Mouse (Mus musculus) forebrain, embryonic 16.5 days (tissue): ENCODE data around the gene 9230102O04Rik. TPM values are rescaled to one million over a fixed set of nuclear protein-coding genes. Genes with fewer than 3 reads are reported as not detected.
A peak's percentile ranks its signal among the peaks of the same experiment; 100 is the strongest.

ENCODE experiments used
- ATAC-seq: fragments of 200-750 bp; cut with Nextera tagmentation; 2 replicates; pipeline ENCODE4 v1.8.0; 2017; ENCODE audit warnings: mild to moderate bottlenecking, moderate library complexity
- H3K27ac ChIP-seq: fragments of 300-500 bp; sonication (generic); 2 replicates; pipeline ENCODE4 v1.5.1; 2014; ENCODE audit warnings: low read length, control low read depth
- H3K27me3 ChIP-seq: fragments of 300-500 bp; sonication (generic); replicated peaks from 2 replicates; pipeline ENCODE4 v1.6.1; 2014; ENCODE audit warnings: low read length; ENCODE audit not compliant: control insufficient read depth, insufficient read depth
- H3K36me3 ChIP-seq: fragments of 300-500 bp; sonication (generic); 2 replicates; pipeline ENCODE4 v1.6.1; 2014; ENCODE audit not compliant: control insufficient read depth, insufficient read depth
- H3K4me1 ChIP-seq: fragments of 300-500 bp; sonication (generic); replicated peaks from 2 replicates; pipeline ENCODE4 v1.6.1; 2014; ENCODE audit warnings: low read length; ENCODE audit not compliant: control insufficient read depth, insufficient read depth
- H3K4me2 ChIP-seq: fragments of 300-500 bp; sonication (generic); 2 replicates; pipeline ENCODE4 v1.6.1; 2014; ENCODE audit warnings: mild to moderate bottlenecking, low read length, control low read depth
- H3K4me3 ChIP-seq: fragments of 300-500 bp; sonication (generic); replicated peaks from 2 replicates; pipeline ENCODE4 v1.5.1; 2014; ENCODE audit warnings: mild to moderate bottlenecking, low read length, control low read depth
- H3K9ac ChIP-seq: fragments of 300-500 bp; sonication (generic); replicated peaks from 2 replicates; pipeline ENCODE4 v1.6.1; 2014; ENCODE audit warnings: low read depth, low read length, control low read depth
- H3K9me3 ChIP-seq: fragments of 300-500 bp; sonication (generic); 2 replicates; pipeline ENCODE4 v1.6.1; 2016; ENCODE audit warnings: low read length; ENCODE audit not compliant: control insufficient read depth
- WGBS: fragments of 180-500 bp; shearing (Covaris S2); extraction: QIAGEN DNeasy Blood & Tissue Kit; methylation state at CpG from one replicate; pipeline ENCODE4 v1.1.7; 2014; 5-methylcytosine and 5-hydroxymethylcytosine counted together
- polyA plus RNA-seq: library from polyadenylated mRNA; unstranded; fragments of >200 nt; fragmentation: Nextera tagmentation; extraction: Ambion mirVana; gene quantifications from 2 replicates; pipeline ENCODE4 v1.2.1, GENCODE M21; 2015

9230102O04Rik gene
- polyA plus RNA-seq, 1 experiment from 2014 or later = not detected

DNA sequence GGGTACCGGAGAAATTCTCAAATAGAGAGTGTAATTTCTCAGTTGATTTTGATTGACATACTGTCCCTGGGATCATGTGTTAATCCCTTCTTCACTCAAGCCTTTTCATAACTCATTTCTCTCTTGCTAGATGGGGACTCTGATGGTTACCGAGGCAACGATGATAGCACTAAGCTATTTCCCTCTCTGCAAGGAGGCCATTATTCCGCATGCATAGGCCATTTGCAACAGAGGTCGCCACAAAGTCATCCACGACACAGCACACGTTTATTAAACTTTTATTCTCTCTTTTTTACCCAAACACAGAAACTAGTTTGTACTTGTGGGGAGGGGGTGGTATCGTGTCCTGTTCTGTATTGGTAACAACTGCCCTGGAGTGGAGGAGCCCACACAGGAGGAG is 8.5 kb upstream of the 9230102O04Rik start:
- H3K9me3 ChIP-seq = no peaks in the 10 kb centered on the region
- no peak overlapping the region for H3K4me2 ChIP-seq
- H3K4me3 ChIP-seq = no peak overlapping the region
- no peaks in the 10 kb centered on the region for H3K36me3 ChIP-seq
- peaks cover 63% of the 10 kb centered on the region for H3K27me3 ChIP-seq
- no peak overlapping the region for H3K9ac ChIP-seq
- peak; percentile 21; the same call in 1 of the 2 replicates for ATAC-seq
- WGBS = 2% methylated on average over 8 of the region's 8 CpGs
- H3K4me1 ChIP-seq = peaks cover 10% of the 10 kb centered on the region
- no peak overlapping the region for H3K27ac ChIP-seq

DNA sequence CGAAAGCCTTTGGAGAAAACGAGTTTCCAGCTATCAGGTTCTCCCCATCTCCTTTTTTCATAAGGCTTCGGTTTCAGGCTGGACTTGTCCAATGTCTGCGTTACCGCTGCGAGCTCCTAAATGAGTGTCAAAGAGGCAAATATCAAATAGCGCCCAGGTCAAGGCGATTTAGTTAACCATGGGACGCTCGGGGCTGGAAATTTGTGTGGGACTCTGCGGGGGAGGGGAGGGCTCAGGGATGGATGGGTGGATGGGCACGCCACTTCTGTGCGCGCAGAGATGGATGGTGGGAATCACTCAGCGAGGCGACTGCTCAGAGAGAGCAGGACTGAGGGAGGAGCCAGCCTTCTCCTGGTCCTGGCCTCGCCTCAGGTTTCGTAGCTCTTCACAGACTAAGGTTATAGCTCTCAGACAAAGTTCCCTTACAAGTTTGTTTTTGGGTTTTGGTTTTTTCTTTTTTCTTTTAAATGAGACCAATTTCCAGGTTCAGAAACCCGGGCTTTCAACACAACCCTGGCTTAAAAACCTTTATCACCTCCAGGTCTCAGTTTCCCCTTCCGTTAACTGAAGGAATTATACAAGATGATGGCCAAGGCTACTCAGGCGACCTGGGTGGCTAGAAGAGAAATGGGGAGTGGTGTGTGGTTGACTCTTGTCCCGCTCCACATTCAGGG is 6.9 kb upstream of the 9230102O04Rik start:
- Histone ChIP-seq H3K4me2 (no peak overlapping the region), H3K36me3 (no peaks in the 10 kb centered on the region), H3K27ac (no peak overlapping the region), H3K9me3 (no peaks in the 10 kb centered on the region), H3K27me3 (peaks cover 64% of the 10 kb centered on the region), H3K4me1 (peaks cover 10% of the 10 kb centered on the region), H3K4me3 (no peak overlapping the region), H3K9ac (no peak overlapping the region)
- 0% methylated on average over 22 of the region's 22 CpGs for WGBS
- ATAC-seq = no peak

DNA sequence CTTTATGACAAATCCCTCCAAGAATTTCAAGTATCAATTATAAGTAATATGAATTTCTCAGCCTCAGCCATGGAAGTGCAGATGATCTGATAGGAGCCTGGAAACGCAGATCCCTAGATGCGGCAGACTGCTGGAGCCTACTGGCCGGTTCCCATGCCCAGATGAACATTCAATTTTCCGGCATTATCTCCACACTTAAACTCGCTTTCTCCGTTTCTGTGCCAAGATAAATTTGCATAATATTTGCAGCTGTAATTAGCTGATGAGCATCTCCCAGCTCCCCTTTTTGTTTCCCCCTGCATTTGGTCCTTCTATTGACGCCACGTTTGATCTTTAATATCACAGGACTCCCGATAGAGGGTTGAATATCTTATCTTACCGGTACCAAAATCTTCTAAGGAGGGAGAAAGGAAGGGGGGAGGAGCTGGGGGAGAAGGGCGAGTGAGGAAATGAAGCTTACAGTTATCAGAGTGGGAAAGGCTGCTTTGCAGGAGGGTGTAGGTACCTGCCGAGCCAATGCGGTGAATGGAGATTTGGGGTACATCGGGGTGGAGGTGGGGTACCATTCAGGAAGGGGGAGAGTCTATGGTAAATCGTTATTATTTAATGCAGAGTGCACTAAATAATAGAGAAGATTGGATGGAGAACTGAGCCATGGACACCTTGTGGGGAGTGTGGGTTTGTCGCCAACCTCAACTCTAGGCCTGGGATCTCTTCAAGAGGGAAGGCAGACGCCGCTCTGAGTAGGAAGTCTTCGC is 5.7 kb upstream of the 9230102O04Rik start:
- Histone ChIP-seq H3K27me3 (peaks cover 68% of the 10 kb centered on the region), H3K27ac (no peak overlapping the region), H3K4me2 (no peak overlapping the region), H3K4me1 (peaks cover 10% of the 10 kb centered on the region), H3K9me3 (no peaks in the 10 kb centered on the region), H3K36me3 (no peaks in the 10 kb centered on the region), H3K4me3 (no peak overlapping the region), H3K9ac (no peak overlapping the region)
- ATAC-seq = peak; percentile 29
- WGBS = 1% methylated on average over 19 of the region's 19 CpGs

DNA sequence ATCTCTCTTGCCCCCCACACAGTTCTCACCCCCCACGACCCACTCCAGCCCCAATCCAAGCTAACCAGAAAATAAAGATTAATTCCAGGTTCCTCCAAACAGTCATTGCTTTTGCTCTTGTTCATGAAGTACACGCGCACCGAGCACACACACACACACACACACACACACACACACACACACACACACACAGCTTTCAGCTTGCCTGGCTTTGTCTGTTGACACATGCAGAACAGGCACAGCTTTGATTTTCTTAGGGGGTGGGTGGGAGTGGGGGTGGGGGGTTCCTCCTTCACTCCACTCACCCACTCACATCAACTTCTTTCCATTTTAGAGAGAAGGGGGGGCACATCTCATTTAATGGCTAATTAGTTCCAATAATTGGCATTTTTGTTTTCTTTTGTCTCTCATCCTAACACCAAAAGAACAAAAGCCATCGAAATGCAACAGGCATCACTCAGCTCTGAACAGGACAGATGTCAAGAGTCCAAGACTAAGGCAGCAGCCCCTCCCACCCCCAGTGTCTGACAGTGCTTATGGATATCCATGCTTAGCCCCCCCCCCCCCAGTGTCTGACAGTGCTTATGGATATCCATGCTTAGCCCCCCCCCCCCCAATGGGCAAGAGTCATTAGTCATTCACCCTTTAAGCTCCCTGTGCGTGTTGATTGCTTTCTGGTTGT is 4.1 kb upstream of the 9230102O04Rik start:
- ATAC-seq = peak; percentile 37; the same call in 1 of the 2 replicates
- Histone ChIP-seq H3K4me3 (no peak overlapping the region), H3K4me2 (no peak overlapping the region), H3K9me3 (no peaks in the 10 kb centered on the region), H3K36me3 (no peaks in the 10 kb centered on the region), H3K27ac (no peak overlapping the region), H3K9ac (no peak overlapping the region), H3K4me1 (peaks cover 13% of the 10 kb centered on the region), H3K27me3 (peaks cover 67% of the 10 kb centered on the region)
- WGBS = 0% methylated on average over 6 of the region's 6 CpGs

DNA sequence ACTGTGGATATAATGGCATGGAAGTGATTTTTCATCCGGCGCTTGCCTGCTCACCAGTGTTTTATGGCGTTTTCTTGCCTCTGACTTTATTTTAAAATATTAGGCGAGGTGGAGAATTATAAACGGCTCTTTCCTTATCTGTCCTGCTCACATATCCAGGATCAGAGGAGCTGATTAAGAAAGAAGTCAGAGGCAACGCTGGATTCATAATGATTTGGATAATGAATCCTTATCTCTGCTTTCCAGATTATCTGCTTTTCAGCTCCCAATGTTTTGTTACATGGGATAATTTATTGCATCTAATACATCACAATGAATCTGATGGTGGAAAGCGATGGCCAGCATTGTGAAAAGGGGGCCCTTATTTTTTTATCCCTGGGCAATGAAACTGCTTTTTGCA is 3.2 kb upstream of the 9230102O04Rik start:
- no peak overlapping the region for H3K9ac ChIP-seq
- H3K9me3 ChIP-seq = no peaks in the 10 kb centered on the region
- no peaks in the 10 kb centered on the region for H3K36me3 ChIP-seq
- H3K27ac ChIP-seq = no peak overlapping the region
- H3K4me1 ChIP-seq = peaks cover 13% of the 10 kb centered on the region
- WGBS = 4% methylated on average over 7 of the region's 7 CpGs
- peaks cover 65% of the 10 kb centered on the region for H3K27me3 ChIP-seq
- H3K4me3 ChIP-seq = no peak overlapping the region
- H3K4me2 ChIP-seq = no peak overlapping the region
- no peak for ATAC-seq

DNA sequence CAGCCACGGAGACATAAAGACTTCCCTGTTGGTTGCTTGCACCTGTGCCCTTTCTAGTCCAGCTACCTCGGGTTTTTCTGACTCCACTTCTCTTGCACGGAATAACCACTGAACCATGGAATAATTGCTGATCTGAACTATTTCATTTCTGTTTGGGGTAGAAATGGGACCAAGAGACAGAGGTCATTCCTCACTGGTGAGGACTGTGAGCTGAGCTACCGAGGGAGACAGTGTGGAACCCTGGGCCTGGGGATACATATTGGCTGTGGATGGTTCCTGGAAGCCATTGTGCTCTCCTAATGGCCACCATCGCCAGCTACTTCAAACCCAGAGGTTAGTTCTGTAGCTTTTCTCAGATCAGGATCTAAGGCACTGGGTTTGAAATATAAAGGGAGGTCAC is 1.6 kb upstream of the 9230102O04Rik start:
- H3K4me2 ChIP-seq = no peak overlapping the region
- peaks cover 64% of the 10 kb centered on the region for H3K27me3 ChIP-seq
- H3K9me3 ChIP-seq = no peaks in the 10 kb centered on the region
- no peak for ATAC-seq
- H3K36me3 ChIP-seq = no peaks in the 10 kb centered on the region
- peaks cover 11% of the 10 kb centered on the region for H3K4me1 ChIP-seq
- no peak overlapping the region for H3K27ac ChIP-seq
- no peak overlapping the region for H3K9ac ChIP-seq
- 1% methylated on average over 5 of the region's 5 CpGs for WGBS
- no peak overlapping the region for H3K4me3 ChIP-seq

DNA sequence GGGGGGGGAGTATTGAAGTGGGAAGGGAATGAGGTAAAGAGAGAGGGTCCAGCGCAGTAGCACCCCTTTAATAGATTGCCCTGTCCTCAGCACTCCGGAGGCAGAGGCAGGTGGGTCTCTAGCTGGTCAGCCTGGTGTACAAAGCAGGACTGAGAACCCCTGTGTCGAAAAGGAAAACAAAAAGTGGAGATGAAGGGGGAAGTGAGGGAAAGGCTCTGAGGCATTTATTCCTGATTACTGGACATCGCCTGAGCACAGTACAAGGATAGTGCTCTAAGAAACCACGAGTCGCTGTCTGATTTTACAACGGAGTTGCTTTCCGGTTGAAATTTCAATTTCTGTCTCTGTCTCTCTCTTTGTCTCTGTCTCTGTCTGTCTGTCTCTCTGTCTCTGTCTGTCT is 911 bp upstream of the 9230102O04Rik start:
- Histone ChIP-seq H3K4me1 (peaks cover 10% of the 10 kb centered on the region), H3K9ac (no peak overlapping the region), H3K27ac (no peak overlapping the region), H3K4me3 (no peak overlapping the region), H3K4me2 (no peak overlapping the region), H3K36me3 (no peaks in the 10 kb centered on the region), H3K27me3 (peaks cover 66% of the 10 kb centered on the region), H3K9me3 (no peaks in the 10 kb centered on the region)
- ATAC-seq = no peak
- 8% methylated on average over 8 of the region's 8 CpGs for WGBS

DNA sequence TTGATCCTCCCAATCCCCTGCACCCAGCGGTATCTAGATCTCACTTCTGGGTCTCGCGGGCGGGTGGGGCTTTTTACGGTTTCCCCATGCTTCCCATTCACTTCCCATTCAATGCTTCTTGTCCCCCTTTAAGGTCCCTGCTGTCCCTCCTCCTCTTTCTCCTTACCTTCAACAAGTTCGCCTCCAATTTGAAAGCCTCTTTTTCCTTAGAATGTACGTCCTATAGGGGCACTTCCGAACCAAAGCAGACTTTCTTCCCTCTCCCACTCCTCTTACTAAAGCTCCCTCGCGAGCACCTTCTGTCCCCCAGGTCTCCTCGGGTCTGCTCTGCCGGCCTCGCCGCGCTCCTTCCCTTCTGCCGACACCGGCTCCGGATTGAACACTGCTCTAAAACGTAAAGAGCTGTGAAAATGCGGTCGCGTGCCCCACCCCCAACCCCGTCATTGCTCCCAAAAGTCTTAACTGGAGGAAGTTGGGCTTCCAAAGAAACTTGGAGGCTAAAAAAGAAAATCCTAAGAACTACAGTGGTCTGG is 377 bp upstream of the 9230102O04Rik start, which contains the start of gene Gata3:
Gata3 (minus strand) TSS at position 384 of the 533 bp plus-strand sequence.
- H3K9me3 ChIP-seq = no peaks in the 10 kb centered on the region
- H3K36me3 ChIP-seq = no peaks in the 10 kb centered on the region
- 1% methylated on average over 23 of the region's 23 CpGs for WGBS
- peaks cover 7% of the 10 kb centered on the region for H3K4me1 ChIP-seq
- no peak within 1 kb of the TSS for H3K4me3 ChIP-seq
- H3K4me2 ChIP-seq = no peak within 1 kb of the TSS
- no peak within 1 kb of the TSS for H3K9ac ChIP-seq
- H3K27me3 ChIP-seq = peaks cover 68% of the 10 kb centered on the region
- ATAC-seq = no peak
- no peak within 1 kb of the TSS for H3K27ac ChIP-seq

DNA sequence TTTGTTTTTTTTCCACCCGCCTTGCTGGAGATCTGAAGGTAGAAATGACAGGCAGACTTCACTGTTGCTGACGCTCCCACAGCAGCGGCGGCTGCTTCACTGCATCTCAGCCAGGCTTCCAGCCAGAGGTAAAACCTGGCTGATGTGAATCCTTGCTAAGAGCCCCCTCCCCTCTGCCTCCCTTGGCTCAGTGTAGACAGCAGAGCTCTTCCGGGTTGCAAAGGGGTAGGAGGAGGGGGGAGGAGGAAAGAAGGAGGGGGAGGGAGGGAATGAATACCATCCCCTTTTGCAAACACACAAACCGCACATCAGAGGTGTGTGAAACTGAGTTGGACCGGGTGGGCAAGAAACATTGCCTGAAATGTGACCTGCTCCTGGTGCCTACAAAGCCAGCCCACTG is 1.7 kb downstream of the 9230102O04Rik start:
- ATAC-seq = no peak
- no peaks in the 10 kb centered on the region for H3K36me3 ChIP-seq
- H3K4me3 ChIP-seq = no peak overlapping the region
- under 1% methylated on average over 7 of the region's 7 CpGs for WGBS
- H3K27ac ChIP-seq = no peak overlapping the region
- H3K27me3 ChIP-seq = peaks cover 57% of the 10 kb centered on the region
- H3K9me3 ChIP-seq = no peaks in the 10 kb centered on the region
- no peak overlapping the region for H3K9ac ChIP-seq
- H3K4me1 ChIP-seq = peaks cover 7% of the 10 kb centered on the region
- H3K4me2 ChIP-seq = no peak overlapping the region
